Mouse (Mus musculus) cerebellum, postnatal 10 days (tissue): Measurements from ENCODE around the gene Tbc1d13.
"Not testable (repeated sequence)": the region's sequence is repeated elsewhere in the genome, so short reads cannot be mapped to it uniquely, and the experiment has no call there.

ENCODE experiments used
- DNase-seq, 2 experiments: peaks; one replicate each; pipeline ENCODE4 v3.0.0; 2021; ENCODE audit warnings: mixed read lengths in 2 of 2

Gene Tbc1d13

GRCm38 (mm10) chr2:30131240-30131639 is 2.3 kb upstream of the Tbc1d13 start:
- not testable (repeated sequence) for DNase-seq

GRCm38 (mm10) chr2:30132801-30133612 is 539 bp upstream of the Tbc1d13 start:
- no peak for DNase-seq

DNA sequence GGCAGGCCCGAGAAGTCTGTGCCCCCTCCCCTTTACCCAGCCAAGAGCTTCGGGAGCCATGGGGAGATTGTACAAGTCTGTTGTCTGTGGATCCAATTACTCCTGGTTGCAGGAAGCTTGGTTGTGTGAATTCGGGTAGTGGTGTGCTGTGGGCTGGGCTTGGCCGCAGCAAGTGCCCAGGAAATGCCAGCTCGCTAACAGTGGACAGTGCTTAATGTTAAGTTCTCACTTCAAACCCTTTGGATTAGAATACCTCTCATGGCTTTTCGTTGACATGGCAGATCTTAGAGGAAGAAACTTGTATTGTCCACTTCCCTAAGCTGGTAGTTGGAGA is 799 bp downstream of the Tbc1d13 start:
- DNase-seq, result no peak

GRCm38 (mm10) chr2:30134928-30135620 is 1.5 kb downstream of the Tbc1d13 start:
- no peak for DNase-seq

- DNase-seq, result no peak
Observed at GRCm38 (mm10) chr2:30136458-30136857, 2.9 kb downstream of the Tbc1d13 start.

GRCm38 (mm10) chr2:30140021-30140420 is 6.5 kb downstream of the Tbc1d13 start:
- DNase-seq, result peak in 1 of 2 experiments; percentile 65

DNA sequence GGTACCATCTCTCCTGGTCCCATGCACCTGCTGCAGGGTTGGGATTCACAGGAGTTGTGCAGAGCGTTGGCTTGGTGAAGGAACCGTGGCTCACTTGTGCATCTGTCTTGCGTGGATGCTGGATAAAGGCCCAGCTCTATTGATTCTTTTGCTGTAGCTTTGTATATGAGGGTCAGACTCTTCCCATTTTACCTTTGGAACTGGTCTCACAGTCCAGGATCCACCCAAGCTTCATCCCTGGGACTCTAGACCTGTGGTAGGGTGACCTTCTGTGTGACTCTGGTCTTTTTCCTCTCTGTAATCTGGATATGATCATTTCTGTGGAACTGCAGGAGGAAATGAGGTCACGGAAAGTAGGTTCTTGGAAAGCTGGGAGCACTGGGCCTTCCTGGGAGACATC is 10.9 kb downstream of the Tbc1d13 start:
- DNase-seq, result no peak

DNA sequence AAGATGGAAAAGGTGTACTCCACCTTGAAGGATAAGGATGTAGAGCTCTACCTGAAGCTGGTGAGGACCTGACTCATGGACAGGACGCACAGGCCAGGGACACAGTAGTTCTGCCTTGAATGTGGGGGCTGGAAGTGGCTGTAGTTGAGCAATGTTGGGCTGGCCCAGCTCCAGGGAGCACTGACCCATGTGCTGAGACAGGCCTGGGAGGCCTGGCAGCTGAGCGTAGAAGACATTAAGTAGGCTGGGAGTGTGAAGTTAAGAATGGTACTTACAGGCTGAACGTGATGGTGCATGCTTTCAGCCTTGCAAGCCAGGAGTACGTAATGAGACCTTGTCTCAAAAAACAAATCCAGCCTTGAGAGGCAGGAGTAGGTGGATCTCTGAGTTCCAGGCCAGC is 13.9 kb downstream of the Tbc1d13 start:
- no peak for DNase-seq

DNA sequence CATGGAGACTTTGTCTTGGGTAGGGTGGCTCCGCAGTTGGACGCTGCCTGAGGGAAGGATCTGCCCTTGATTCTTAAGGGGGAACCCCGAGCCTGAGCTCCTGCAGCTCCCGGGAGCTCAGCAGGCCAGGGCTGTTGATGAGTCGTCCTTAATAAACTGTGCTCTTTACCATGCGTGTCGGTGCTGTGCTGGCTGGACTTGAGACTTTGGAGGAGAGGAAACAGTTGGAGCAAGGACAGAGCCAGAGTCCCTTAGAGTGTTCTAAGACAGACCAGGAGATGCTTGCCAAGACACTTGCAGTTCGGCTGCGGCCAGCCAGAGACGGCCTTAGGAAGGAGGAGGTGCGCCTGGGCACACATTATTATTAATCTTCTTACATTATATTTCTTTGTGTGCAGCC is 18.3 kb downstream of the Tbc1d13 start:
- no peak for DNase-seq

DNA sequence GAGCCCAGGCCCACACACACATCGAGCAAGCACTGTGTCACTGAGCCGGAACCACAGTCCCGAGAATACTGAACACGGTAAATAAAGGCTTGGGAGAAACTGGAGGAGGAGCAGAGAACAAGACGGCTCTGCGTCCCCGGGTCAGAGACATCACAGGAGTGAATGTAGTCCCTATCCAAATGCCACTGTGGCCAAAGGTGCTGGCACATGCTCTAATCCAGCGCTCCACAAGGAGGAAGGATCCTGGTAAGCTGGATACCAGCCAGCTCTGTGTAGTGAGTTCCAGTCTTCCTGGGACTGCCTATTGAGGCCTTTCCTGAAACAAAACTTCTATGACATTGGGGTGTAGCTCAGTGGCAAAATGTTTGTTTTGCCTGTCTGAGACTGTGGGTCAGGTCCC is 19.1 kb downstream of the Tbc1d13 start:
- DNase-seq, result peak in 1 of 2 experiments; percentile 19

GRCm38 (mm10) chr2:30159871-30160270 is 26.3 kb downstream of the Tbc1d13 start:
- DNase-seq, result peak in 1 of 2 experiments; percentile 19

DNA sequence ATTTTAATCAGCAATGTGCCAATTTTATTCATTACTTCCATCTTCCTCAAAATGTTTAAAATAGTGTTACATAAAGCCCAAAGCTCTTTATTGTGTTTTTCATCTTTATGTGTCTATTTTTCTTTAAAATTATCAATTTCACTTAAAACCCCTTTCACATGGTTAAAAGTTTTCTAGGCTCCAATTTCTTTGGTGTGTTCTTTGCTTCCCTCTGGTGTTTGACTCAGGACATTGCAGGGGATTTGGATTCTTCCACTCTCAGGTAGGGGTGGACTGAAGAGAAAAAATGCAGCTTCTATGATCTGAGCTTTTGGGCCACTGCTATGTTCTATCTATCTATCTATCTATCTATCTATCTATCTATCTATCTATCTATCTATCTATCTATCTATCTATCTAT is 28.3 kb downstream of the Tbc1d13 start:
- peak; percentile 59 to 70 for DNase-seq

- DNase-seq, result peak in 1 of 2 experiments; percentile 33
Observed at GRCm38 (mm10) chr2:30164340-30164932, 30.9 kb downstream of the Tbc1d13 start.

- no peak for DNase-seq
Observed at GRCm38 (mm10) chr2:30166677-30167076, 33.1 kb downstream of the Tbc1d13 start.

GRCm38 (mm10) chr2:30171371-30171996 is 37.9 kb downstream of the Tbc1d13 start, which contains the start of gene Endog:
Gene Endog (plus strand): TSS chr2:30171493.
- DNase-seq, result peak; percentile 91 to 94

- DNase-seq, result no peak
Observed at GRCm38 (mm10) chr2:30171997-30172382, 38.4 kb downstream of the Tbc1d13 start.

GRCm38 (mm10) chr2:30173541-30174240 is 40.1 kb downstream of the Tbc1d13 start:
- peak in 1 of 2 experiments; percentile 31 for DNase-seq

DNA sequence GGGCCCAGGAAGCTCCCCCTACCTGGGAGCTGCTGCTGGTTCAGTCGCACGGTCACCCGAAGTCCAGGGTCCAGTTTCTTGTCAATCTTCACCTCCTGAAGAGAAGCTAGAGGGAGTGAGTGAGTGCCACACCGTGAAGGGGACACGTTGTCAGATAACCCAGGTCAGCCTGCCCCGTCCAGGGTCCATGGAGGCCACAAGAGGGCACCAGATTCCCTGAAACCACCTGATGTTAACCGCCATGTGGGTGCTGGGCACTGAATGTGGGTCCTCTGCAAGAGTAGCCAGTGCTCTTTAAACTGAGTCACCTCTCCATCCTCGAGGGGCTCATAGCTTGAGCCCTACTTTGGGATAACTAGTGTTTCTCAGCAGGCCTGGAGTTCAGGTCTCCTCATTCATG is 42.4 kb downstream of the Tbc1d13 start:
- no peak for DNase-seq

GRCm38 (mm10) chr2:30176561-30176960 is 43.0 kb downstream of the Tbc1d13 start:
- peak; percentile 36 to 55 for DNase-seq

DNA sequence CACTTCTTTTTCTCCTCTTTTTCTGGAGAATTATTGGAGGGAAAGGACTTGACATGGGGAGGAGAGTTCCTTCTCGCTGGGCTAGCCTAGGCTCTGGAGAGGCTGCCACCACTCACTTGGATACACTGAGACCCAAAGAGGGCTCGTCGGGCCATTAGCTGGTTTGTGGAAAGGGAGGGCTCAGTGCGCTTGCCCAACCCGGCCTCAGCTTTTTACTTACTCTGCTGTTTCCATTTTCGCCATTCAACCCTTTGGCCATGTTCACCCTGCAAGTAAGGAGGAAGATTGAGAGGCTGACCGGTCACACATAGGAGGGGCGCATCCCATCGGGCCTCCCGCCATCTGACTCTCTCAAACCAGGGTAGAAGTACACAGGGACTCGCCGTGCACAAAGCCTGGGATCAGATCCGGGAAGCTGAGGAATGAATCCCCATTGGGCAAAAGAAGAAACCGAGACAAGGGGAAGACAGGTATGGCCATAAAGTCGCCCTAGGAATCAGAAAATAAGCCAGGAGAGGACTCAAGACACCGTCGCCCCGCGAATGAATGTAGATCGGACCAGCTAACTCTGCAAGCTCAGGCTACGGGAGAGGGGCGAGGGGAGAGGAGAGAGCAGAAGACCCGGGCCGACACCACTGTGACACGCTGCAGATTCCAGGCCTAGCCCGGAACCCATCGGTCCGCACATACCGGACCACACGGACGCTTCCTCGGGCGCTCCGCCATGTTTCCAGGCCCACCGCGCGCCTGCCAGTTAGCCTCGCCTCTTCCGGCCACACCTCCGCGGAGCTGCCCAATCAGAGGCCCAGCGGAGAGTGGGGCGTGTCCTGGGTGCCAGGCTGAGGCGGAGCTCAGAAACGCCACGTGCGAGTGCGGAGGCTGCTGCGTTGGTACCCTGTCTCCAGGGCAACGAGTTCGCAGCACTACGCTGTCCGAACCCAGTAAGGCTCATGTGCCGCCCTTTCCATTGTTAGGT is 44.4 kb downstream of the Tbc1d13 start, which contains the start of gene Spout1:
Gene Spout1 (minus strand): TSS at position 760 of the 976 bp plus-strand sequence.
- DNase-seq, result peak; percentile 99

DNA sequence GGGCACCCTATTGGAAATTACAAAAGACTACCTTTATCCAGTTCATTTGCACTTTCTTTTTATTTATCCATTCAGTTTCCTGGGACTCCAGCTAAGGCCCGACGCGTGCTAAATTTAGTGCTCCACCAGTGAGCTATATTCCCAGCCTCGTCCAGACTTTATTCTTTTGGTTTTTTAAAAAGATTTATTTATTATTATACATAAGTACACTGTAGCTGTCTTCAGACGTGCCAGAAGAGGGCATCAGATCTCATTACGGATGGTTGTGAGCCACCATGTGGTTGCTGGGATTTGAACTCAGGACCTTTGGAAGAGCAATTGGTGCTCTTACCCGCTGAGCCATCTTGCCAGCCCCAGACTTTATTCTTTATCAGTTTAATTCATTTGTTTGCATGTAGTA is 45.2 kb downstream of the Tbc1d13 start:
- not testable (repeated sequence) for DNase-seq
